Mouse (Mus musculus) megakaryocyte, embryonic 14.5 days (primary cell): ENCODE data around the gene Inpp5d.

ENCODE experiments used
- FLI1 ChIP-seq: IDR thresholded peaks from 2 replicates; pipeline ENCODE4 v1.6.1; 2012; ENCODE audit warnings: low read length, inconsistent platforms, mixed read lengths
- GATA1 ChIP-seq: IDR thresholded peaks from 3 replicates; pipeline ENCODE4 v1.6.1; 2012; ENCODE audit warnings: mixed read lengths, low read length, inconsistent platforms, borderline replicate concordance

DNA sequence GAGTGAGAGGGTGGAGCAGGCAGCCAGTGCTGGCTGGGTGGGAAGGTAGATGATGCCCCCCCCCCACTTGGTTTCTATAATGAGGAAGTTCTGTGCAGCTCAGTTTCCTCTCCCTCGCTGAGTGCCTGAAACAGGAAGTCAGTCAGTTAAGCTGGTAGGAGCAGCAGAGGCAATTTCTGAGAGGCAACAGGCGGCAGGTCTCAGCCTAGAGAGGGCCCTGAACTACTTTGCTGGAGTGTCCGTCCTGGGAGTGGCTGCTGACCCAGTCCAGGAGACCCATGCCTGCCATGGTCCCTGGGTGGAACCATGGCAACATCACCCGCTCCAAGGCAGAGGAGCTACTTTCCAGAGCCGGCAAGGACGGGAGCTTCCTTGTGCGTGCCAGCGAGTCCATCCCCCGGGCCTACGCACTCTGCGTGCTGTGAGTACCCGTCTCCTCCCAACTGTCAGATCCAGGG is at the start of gene Inpp5d:
- no peak for TF ChIP-seq FLI1
- no peak for TF ChIP-seq GATA1
